Mouse (Mus musculus) stomach, postnatal 0 days (tissue): ENCODE measurements around the gene Xpnpep2. TPM values are rescaled to one million over a fixed set of nuclear protein-coding genes. Genes with fewer than 3 reads are reported as not detected.

Experiments
- ATAC-seq: fragments of 200-750 bp; cut with Nextera tagmentation; 2 replicates; pipeline ENCODE4 v1.8.0; 2017; ENCODE audit not compliant: low FRiP score, low TSS enrichment
- DNase-seq: peaks from one replicate; pipeline ENCODE4 v3.0.0-alpha.2; 2016; ENCODE audit warnings: low spot score
- H3K27ac ChIP-seq: fragments of 300-500 bp; sonication (generic); replicated peaks from 2 replicates; pipeline ENCODE4 v1.5.1; 2014; ENCODE audit warnings: mild to moderate bottlenecking, control low read depth
- H3K27me3 ChIP-seq: fragments of 300-500 bp; sonication (generic); 2 replicates; pipeline ENCODE4 v1.6.1; 2014; ENCODE audit warnings: low read length; ENCODE audit not compliant: control insufficient read depth, insufficient read depth
- H3K36me3 ChIP-seq: fragments of 300-500 bp; sonication (generic); 2 replicates; pipeline ENCODE4 v1.6.1; 2014; ENCODE audit warnings: low read length, mixed read lengths; ENCODE audit not compliant: control insufficient read depth, insufficient read depth
- H3K4me1 ChIP-seq: fragments of 300-500 bp; sonication (generic); replicated peaks from 2 replicates; pipeline ENCODE4 v1.6.1; 2014; ENCODE audit warnings: antibody characterized with exemption; ENCODE audit not compliant: control insufficient read depth, insufficient read depth
- H3K4me2 ChIP-seq: fragments of 300-500 bp; sonication (generic); replicated peaks from 2 replicates; pipeline ENCODE4 v1.6.1; 2014; ENCODE audit warnings: low read depth, mild to moderate bottlenecking, control low read depth, moderate library complexity
- H3K4me3 ChIP-seq: fragments of 300-500 bp; sonication (generic); 2 replicates; pipeline ENCODE4 v1.5.1; 2014; ENCODE audit warnings: low read depth, low read length, control low read depth
- H3K9ac ChIP-seq: fragments of 300-500 bp; sonication (generic); 2 replicates; pipeline ENCODE4 v1.6.1; 2014; ENCODE audit warnings: mild to moderate bottlenecking, low read length, control low read depth, mixed read lengths
- H3K9me3 ChIP-seq: fragments of 300-500 bp; sonication (generic); 2 replicates; pipeline ENCODE4 v1.6.1; 2016; ENCODE audit warnings: low read length; ENCODE audit not compliant: control insufficient read depth
- CTCF ChIP-seq: IDR thresholded peaks from 2 replicates; pipeline ENCODE4 v1.5.1; 2016; ENCODE audit warnings: antibody characterized with exemption, low read depth, mild to moderate bottlenecking, moderate library complexity
- EP300 ChIP-seq: optimal IDR thresholded peaks from 2 replicates; pipeline ENCODE3; 2016; ENCODE audit warnings: antibody characterized with exemption
- WGBS: fragments of 180-500 bp; shearing (Covaris S2); extraction: QIAGEN DNeasy Blood & Tissue Kit; methylation state at CpG from one replicate; pipeline ENCODE4 v1.1.7; 2014; 5-methylcytosine and 5-hydroxymethylcytosine counted together
- polyA plus RNA-seq: library from polyadenylated mRNA; unstranded; fragments of >200 nt; fragmentation: Nextera tagmentation; extraction: Ambion mirVana; gene quantifications from 2 replicates; pipeline ENCODE4 v1.2.1, GENCODE M21; 2015

Xpnpep2 gene
- polyA plus RNA-seq, 1 experiment from 2014 or later: 0.58 TPM

GRCm38 (mm10) chrX:48140286-48140877 lies 31.9 kb downstream of the Xpnpep2 start:
- whole genome bisulfite sequencing: 41% methylated on average over 3 of the region's 3 CpGs
- no peaks in the 10 kb centered on the region for H3K9me3 ChIP-seq
- no peak overlapping the region for H3K4me3 ChIP-seq
- no peak overlapping the region for H3K4me2 ChIP-seq
- H3K4me1 ChIP-seq: no peaks in the 10 kb centered on the region
- H3K36me3 ChIP-seq: no peaks in the 10 kb centered on the region
- DNase-seq (no peak), ATAC-seq (no peak)
- H3K27me3 ChIP-seq: no peaks in the 10 kb centered on the region
- H3K27ac ChIP-seq: 0 out of 2 replicates have a peak overlapping the region, but pooled peaks have one; percentile 6
- H3K9ac ChIP-seq: no peak overlapping the region
- TF ChIP-seq EP300: no peak
- TF ChIP-seq CTCF: no peak

GRCm38 (mm10) chrX:48141481-48141880 lies 33.0 kb downstream of the Xpnpep2 start:
- DNase-seq (peak; percentile 35), ATAC-seq (0 out of 2 replicates have a peak, but pooled peaks have one; percentile 44)
- H3K4me2 ChIP-seq: no peak overlapping the region
- TF ChIP-seq EP300 (no peak), CTCF (no peak)
- no peaks in the 10 kb centered on the region for H3K4me1 ChIP-seq
- H3K36me3 ChIP-seq: no peaks in the 10 kb centered on the region
- no peak overlapping the region for H3K4me3 ChIP-seq
- H3K9ac ChIP-seq: no peak overlapping the region
- H3K9me3 ChIP-seq: no peaks in the 10 kb centered on the region
- 53% methylated on average over 6 of the region's 6 CpGs for WGBS
- H3K27ac ChIP-seq: no peak overlapping the region
- no peaks in the 10 kb centered on the region for H3K27me3 ChIP-seq

- no peaks in the 10 kb centered on the region for H3K9me3 ChIP-seq
- no peaks in the 10 kb centered on the region for H3K36me3 ChIP-seq
- H3K27ac ChIP-seq: peak overlapping the region; percentile 70
- peak; percentile 45 for DNase-seq
- H3K4me3 ChIP-seq: peak overlapping the region; percentile 26; the same call in 1 of the 2 replicates
- H3K4me2 ChIP-seq: peak overlapping the region; percentile 41
- TF ChIP-seq CTCF (no peak), EP300 (no peak)
- no peak overlapping the region for H3K9ac ChIP-seq
- no peaks in the 10 kb centered on the region for H3K27me3 ChIP-seq
- 44% methylated on average over 25 of the region's 26 CpGs for WGBS
- no peaks in the 10 kb centered on the region for H3K4me1 ChIP-seq
- ATAC-seq: peak; percentile 75
Measured at GRCm38 (mm10) chrX:48143415-48144335, 35.1 kb downstream of the Xpnpep2 start.

GRCm38 (mm10) chrX:48146262-48146661 lies 37.7 kb downstream of the Xpnpep2 start, which contains the start of gene Sash3:
TSS of gene Sash3 (plus strand) at chrX:48146436.
- ATAC-seq: no peak
- H3K4me1 ChIP-seq: no peaks in the 10 kb centered on the region
- no peak within 1 kb of the TSS for H3K9ac ChIP-seq
- no peak within 1 kb of the TSS for H3K27ac ChIP-seq
- 93% methylated on average over 3 of the region's 4 CpGs for WGBS
- H3K4me3 ChIP-seq: no peak within 1 kb of the TSS
- no peak for DNase-seq
- no peaks in the 10 kb centered on the region for H3K36me3 ChIP-seq
- no peak for TF ChIP-seq CTCF
- TF ChIP-seq EP300: no peak
- H3K9me3 ChIP-seq: no peaks in the 10 kb centered on the region
- no peaks in the 10 kb centered on the region for H3K27me3 ChIP-seq
- no peak within 1 kb of the TSS for H3K4me2 ChIP-seq

- no peak overlapping the region for H3K4me2 ChIP-seq
- H3K9me3 ChIP-seq: no peaks in the 10 kb centered on the region
- H3K27me3 ChIP-seq: no peaks in the 10 kb centered on the region
- TF ChIP-seq CTCF (no peak), EP300 (no peak)
- no peak overlapping the region for H3K4me3 ChIP-seq
- DNase-seq (no peak), ATAC-seq (no peak)
- H3K9ac ChIP-seq: no peak overlapping the region
- 64% methylated on average over 2 of the region's 2 CpGs for WGBS
- no peaks in the 10 kb centered on the region for H3K36me3 ChIP-seq
- no peaks in the 10 kb centered on the region for H3K4me1 ChIP-seq
- H3K27ac ChIP-seq: no peak overlapping the region
Measured at GRCm38 (mm10) chrX:48147226-48147625, 38.7 kb downstream of the Xpnpep2 start.

- ATAC-seq (no peak), DNase-seq (no peak)
- H3K36me3 ChIP-seq: no peaks in the 10 kb centered on the region
- H3K9ac ChIP-seq: no peak overlapping the region
- H3K27me3 ChIP-seq: no peaks in the 10 kb centered on the region
- no peaks in the 10 kb centered on the region for H3K9me3 ChIP-seq
- no peaks in the 10 kb centered on the region for H3K4me1 ChIP-seq
- TF ChIP-seq EP300 (no peak), CTCF (no peak)
- no peak overlapping the region for H3K4me3 ChIP-seq
- H3K4me2 ChIP-seq: no peak overlapping the region
- 84% methylated on average over 7 of the region's 7 CpGs for WGBS
- no peak overlapping the region for H3K27ac ChIP-seq
Measured at GRCm38 (mm10) chrX:48147741-48148186, 39.2 kb downstream of the Xpnpep2 start.
